Mouse (Mus musculus): ENCODE data around the gene Gm3573.
"Not testable (repeated sequence)": the region's sequence is repeated elsewhere in the genome, so short reads cannot be mapped to it uniquely, and the experiment has no call there.

The Gm3573 gene

GRCm38 (mm10) chr14:42190691-42191090, at the start of gene Gm3573:
TSS of gene Gm3573 (minus strand) at chr14:42190791.
- DNase-seq (ENCODE audit: low spot score) = not testable (repeated sequence)

- DNase-seq (ENCODE audit: low spot score) = peak; percentile 2
Observed at GRCm38 (mm10) chr14:42216766-42217537, 26.4 kb upstream of the Gm3573 start.

GRCm38 (mm10) chr14:42183936-42184335, 6.7 kb downstream of the Gm3573 start:
- DNase-seq (ENCODE audit: low spot score) = peak; percentile 4

GRCm38 (mm10) chr14:42162522-42162921, 28.1 kb downstream of the Gm3573 start, which contains the start of gene Gm17027:
TSS of gene Gm17027 (minus strand) at chr14:42162622.
- DNase-seq (ENCODE audit: low spot score) = not testable (repeated sequence)
